Comparison of ENCODE assay signal across 26 mouse cellular contexts in genomic region chr8:9709791-9710190, GRCm38 (mm10).
A peak's percentile ranks its signal among the peaks of the same experiment; 100 is the strongest.
DNase-seq lines count a peak whose midpoint lies in the region; ATAC-seq lines count a peak whose summit lies in the region.
"Had no signal": no experiment of that assay in that cellular context is flagged by ENCODE, and none has a peak within 500 bp of the region (broad histone marks: within the 10 kb centered on the region; RNA-seq: fewer than 3 reads in every experiment).

No protein-coding gene starts in this region.

- DNase-seq in cerebellum, adult 18-20 months = peak; percentile 24 to 28
- no peak for DNase-seq in cerebellum, postnatal 4 days (ENCODE audit: low spot score in 2 of 2)
- no peak for DNase-seq in hindbrain, embryonic 14.5 days (ENCODE audit: low spot score)
- DNase-seq in cerebellum, adult 9-10 months = peak; percentile 41
- peak; percentile 16 to 60 for DNase-seq in cerebellum, postnatal 14 days
- DNase-seq in left cerebral cortex, postnatal 25 days (ENCODE audit: low spot score in 2 of 2) = no peak
- DNase-seq: adrenal gland, postnatal 10 days; adrenal gland, postnatal 36 days; B cell, adult 2 months; gastrocnemius, postnatal 36 days; kidney, adult 18-20 months; kidney, adult 9 months had no signal

- H3K4me3 ChIP-seq in hindbrain, embryonic 14.5 days (replicated peaks; ENCODE audit: low read length) = no peak overlapping the region
- no peak overlapping the region for H3K4me3 ChIP-seq in hindbrain, embryonic 12.5 days
- H3K4me3 ChIP-seq: embryonic facial prominence, embryonic 12.5 days; erythroblast, embryonic 14.5 days; forebrain, embryonic 12.5 days; forebrain, embryonic 15.5 days; hindbrain, embryonic 13.5 days had no signal

- H3K36me3 ChIP-seq in hindbrain, embryonic 14.5 days (replicated peaks; ENCODE audit: control insufficient read depth, insufficient read depth) = no peaks in the 10 kb centered on the region
- H3K36me3 ChIP-seq in hindbrain, embryonic 12.5 days = no peaks in the 10 kb centered on the region
- H3K36me3 ChIP-seq: embryonic facial prominence, embryonic 12.5 days; forebrain, embryonic 12.5 days; forebrain, embryonic 15.5 days; G1E; hindbrain, embryonic 13.5 days had no signal

- 76% methylated on average over 4 of the region's 4 CpGs for WGBS in hindbrain, embryonic 14.5 days
- WGBS in hindbrain, embryonic 12.5 days = 90% methylated on average over 4 of the region's 4 CpGs

- no peak overlapping the region for H3K4me2 ChIP-seq in hindbrain, embryonic 14.5 days (replicated peaks)
- H3K4me2 ChIP-seq in hindbrain, embryonic 12.5 days (replicated peaks) = no peak overlapping the region
- H3K4me2 ChIP-seq: embryonic facial prominence, embryonic 12.5 days; forebrain, embryonic 12.5 days; forebrain, embryonic 15.5 days; heart, embryonic 11.5 days; hindbrain, embryonic 13.5 days had no signal

- ATAC-seq in hindbrain, embryonic 14.5 days (ENCODE audit: low FRiP score) = no peak
- no peak for ATAC-seq in hindbrain, embryonic 12.5 days (ENCODE audit: low FRiP score)
- no peak for ATAC-seq in granulocyte monocyte progenitor cell, adult 5-6 weeks (replicated peaks; ENCODE audit: poor library complexity, severe bottlenecking)
- ATAC-seq: forebrain, embryonic 15.5 days; hindbrain, postnatal 0 days; inflammation-experienced regulatory T-cells, adult 6 months; intestine, embryonic 16.5 days; Patski had no signal

- intact Hi-C loops in left cerebral cortex, postnatal 25 days (cut with DNase I) = no loop called here

- peaks cover 7% of the 10 kb centered on the region; the same call in 1 of the 2 replicates for H3K4me1 ChIP-seq in hindbrain, embryonic 14.5 days (replicated peaks; ENCODE audit: control insufficient read depth, insufficient read depth, low read length)
- no peaks in the 10 kb centered on the region for H3K4me1 ChIP-seq in hindbrain, embryonic 12.5 days
- H3K4me1 ChIP-seq: embryonic facial prominence, embryonic 12.5 days; forebrain, embryonic 12.5 days; hindbrain, embryonic 13.5 days had no signal

- peak overlapping the region; percentile 12; the same call in 1 of the 2 replicates for H3K27ac ChIP-seq in hindbrain, embryonic 14.5 days
- no peak overlapping the region for H3K27ac ChIP-seq in hindbrain, embryonic 12.5 days
- H3K27ac ChIP-seq: embryonic facial prominence, embryonic 12.5 days; forebrain, embryonic 12.5 days; forebrain, embryonic 15.5 days; hindbrain, embryonic 13.5 days; hindbrain, postnatal 0 days had no signal

- no peaks in the 10 kb centered on the region for H3K27me3 ChIP-seq in hindbrain, embryonic 14.5 days (ENCODE audit: control insufficient read depth, insufficient read depth, low read length)
- no peaks in the 10 kb centered on the region for H3K27me3 ChIP-seq in hindbrain, embryonic 12.5 days
- H3K27me3 ChIP-seq: CH12.LX; embryonic facial prominence, embryonic 12.5 days; forebrain, embryonic 12.5 days; forebrain, embryonic 15.5 days; hindbrain, embryonic 13.5 days had no signal

- no peak overlapping the region for H3K9ac ChIP-seq in hindbrain, embryonic 14.5 days
- H3K9ac ChIP-seq in hindbrain, embryonic 12.5 days = no peak overlapping the region
- H3K9ac ChIP-seq: embryonic facial prominence, embryonic 12.5 days; forebrain, embryonic 12.5 days; forebrain, embryonic 15.5 days; hindbrain, embryonic 13.5 days had no signal

- no peaks in the 10 kb centered on the region for H3K9me3 ChIP-seq in hindbrain, embryonic 14.5 days (ENCODE audit: control insufficient read depth, low read length)
- no peaks in the 10 kb centered on the region for H3K9me3 ChIP-seq in hindbrain, embryonic 12.5 days (replicated peaks)
- H3K9me3 ChIP-seq: embryonic facial prominence, embryonic 12.5 days; forebrain, embryonic 12.5 days; forebrain, embryonic 15.5 days; G1E; hindbrain, embryonic 13.5 days had no signal

Comparison
In these comparisons a context has a peak if more than half of its experiments do, and no peak if none do; other contexts are left out.
1. DNase-seq: peak in cerebellum, adult 18-20 months (2 of 2), cerebellum, adult 9-10 months (single experiment) and cerebellum, postnatal 14 days (2 of 2); none in cerebellum, postnatal 4 days (0 of 2), hindbrain, embryonic 14.5 days (single experiment) and left cerebral cortex, postnatal 25 days (0 of 2).